Mouse (Mus musculus): Measurements from ENCODE around the gene Ewsr1.

- TF ChIP-seq CTCF (IDR thresholded peaks at IDR 0.05; ENCODE audit: control insufficient read depth, insufficient read depth, insufficient read length) = no peak
- TF ChIP-seq FOSL1 (IDR thresholded peaks at IDR 0.05; ENCODE audit: insufficient read depth, low read length, poor library complexity, severe bottlenecking) = no peak
- no peak for TF ChIP-seq USF1 (IDR thresholded peaks at IDR 0.05; ENCODE audit: low read depth)
Measured at GRCm38 (mm10) chr11:5032706-5033105, 66.4 kb downstream of the Ewsr1 start.

Data from C2C12 (cell line).